Mouse (Mus musculus) spleen, adult 2 months (tissue): ENCODE results near the gene Gm17304.

Experiments used
- CTCF ChIP-seq: fragments of 200-500 bp; IDR thresholded peaks from 2 replicates; pipeline ENCODE4 v1.5.1; 2011; ENCODE audit warnings: mild to moderate bottlenecking, inconsistent platforms; ENCODE audit not compliant: insufficient read depth, insufficient read length, insufficient replicate concordance; ENCODE audit errors: extremely low read depth
- POLR2A ChIP-seq: fragments of 200-500 bp; IDR thresholded peaks from 2 replicates; pipeline ENCODE4 v1.6.1; 2011; ENCODE audit warnings: low read depth, low read length, inconsistent platforms

DNA sequence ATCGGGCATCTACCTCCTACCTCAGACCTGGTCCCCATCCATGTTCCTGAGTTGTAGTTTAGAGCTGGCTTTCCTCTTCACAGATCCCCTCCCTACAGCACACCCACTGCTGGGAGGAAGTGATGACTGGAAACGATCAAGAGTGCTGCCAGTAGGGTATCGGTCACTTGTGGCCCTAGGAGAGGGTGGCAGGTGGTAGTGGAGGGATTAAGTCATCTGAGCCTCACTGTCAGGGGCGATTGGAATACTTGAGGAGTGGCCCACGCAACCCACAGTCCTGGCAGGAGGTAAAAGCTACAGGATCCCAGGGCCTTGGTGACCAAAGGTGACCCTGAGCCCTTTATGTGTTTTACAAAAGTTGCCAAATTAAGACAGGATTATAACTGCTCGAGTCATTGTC lies 42.9 kb upstream of the Gm17304 start:
- TF ChIP-seq CTCF = no peak
- TF ChIP-seq POLR2A = no peak
